Mouse (Mus musculus) liver, embryonic 14.5 days (tissue): Measurements from ENCODE around the gene Cd101.

Source experiments
- CTCF ChIP-seq: IDR thresholded peaks from 2 replicates; pipeline ENCODE4 v1.5.1; 2016; ENCODE audit warnings: antibody characterized with exemption, low read depth, control low read depth
- EP300 ChIP-seq: IDR thresholded peaks from 2 replicates; pipeline ENCODE4 v1.6.1; 2016; ENCODE audit warnings: antibody characterized with exemption, low read depth

DNA sequence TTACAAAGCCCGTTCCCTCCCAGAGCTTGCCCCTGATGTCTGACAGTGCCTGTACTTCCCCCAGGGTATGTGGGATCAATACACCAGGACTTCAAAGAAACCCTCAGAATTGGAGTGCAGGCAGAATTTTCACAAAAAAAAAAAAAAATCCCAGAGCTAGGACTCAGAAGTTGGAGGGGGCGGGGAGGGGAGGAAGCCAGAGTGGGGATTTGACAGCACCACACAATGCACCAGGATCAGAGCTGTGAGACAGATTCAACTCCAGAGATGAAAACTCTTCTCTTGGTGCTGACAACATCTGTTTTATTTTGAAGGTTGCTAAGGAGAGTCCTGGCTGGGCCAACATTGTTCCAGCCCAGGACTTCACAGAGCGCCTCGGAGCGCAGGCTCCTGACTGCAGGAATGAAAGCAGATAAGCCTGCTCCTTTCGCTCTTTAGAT lies 41.5 kb upstream of the Cd101 start:
- TF ChIP-seq CTCF (no peak), EP300 (no peak)
